19 mouse cellular contexts compared by ENCODE assay signal in the genomic region with DNA sequence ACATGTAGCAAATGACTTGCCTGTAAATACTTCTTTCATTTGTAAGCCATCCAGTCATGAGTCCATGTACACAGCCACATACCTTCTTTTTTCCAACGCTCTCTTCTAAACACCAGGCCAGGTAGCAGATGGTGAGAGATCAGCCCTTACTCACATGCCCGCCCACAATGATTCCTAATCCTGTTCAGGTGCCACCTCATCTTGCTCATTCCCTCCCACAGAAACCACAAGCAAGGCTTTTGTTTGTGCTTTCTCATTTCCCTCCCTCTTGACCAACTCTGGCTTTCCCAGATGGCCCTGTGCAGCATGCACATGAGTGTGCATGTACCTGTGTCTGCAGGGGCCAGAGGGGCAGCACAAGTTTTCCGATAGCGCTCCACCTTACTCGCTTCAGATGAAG. TPM values are rescaled to one million over a fixed set of nuclear protein-coding genes. Genes with fewer than 3 reads are reported as not detected.
A peak's percentile ranks its signal among the peaks of the same experiment; 100 is the strongest.
DNase-seq lines count a peak whose midpoint lies in the region.
"Had no signal": no experiment of that assay in that cellular context is flagged by ENCODE, and none has a peak within 500 bp of the region (broad histone marks: within the 10 kb centered on the region; RNA-seq: fewer than 3 reads in every experiment).

No protein-coding gene starts in this region.

- intact Hi-C loops in left cerebral cortex, postnatal 36 days (cut with DNase I), result no loop called here
- intact Hi-C loops in left cerebral cortex, postnatal 4 days (cut with DNase I), result no loop called here

- peak; percentile 44 for DNase-seq in layer of hippocampus, adult 9-11 months
- DNase-seq in layer of hippocampus, adult 11-12 months (ENCODE audit: low spot score), result no peak
- peak; percentile 37 to 58 for DNase-seq in left cerebral cortex, postnatal 36 days (ENCODE audit: low spot score in 2 of 2)
- DNase-seq in left cerebral cortex, postnatal 4 days, result no peak
- peak; percentile 41 for DNase-seq in 416B (ENCODE audit: low read depth)
- DNase-seq in CD4-positive helper T cell, adult 2 months (ENCODE audit: low read depth, low spot score), result peak; percentile 21
- DNase-seq in cerebellum, postnatal 10 days, result no peak
- DNase-seq: adrenal gland, postnatal 10 days; B cell, adult 2 months; cerebellum, adult 11-12 months; cerebellum, adult 9-10 months; cerebellum, postnatal 36 days; gastrocnemius, adult 2 months; gastrocnemius, postnatal 25 days had no signal

RNA-seq across cellular contexts. Expression of a gene that starts 12.5 kb away (rescaled TPM):
- 100 to 1,000 TPM; 159 to 177 TPM for total RNA-seq in left cerebral cortex, postnatal 36 days (2021)
- 10 to 100 TPM; 61.9 to 64.8 TPM for total RNA-seq in left cerebral cortex, postnatal 4 days (2021)

RNA-seq across cellular contexts. Expression of a gene that starts 18.9 kb away (rescaled TPM):
- total RNA-seq in left cerebral cortex, postnatal 36 days (2021), result under 1 TPM in 1 of 2 experiments, not detected in 1; 0.18 TPM
- total RNA-seq in left cerebral cortex, postnatal 4 days (2021), result not detected
- total RNA-seq: adrenal gland, postnatal 10 days; adrenal gland, postnatal 4 days; gastrocnemius, adult 2 months; gastrocnemius, postnatal 25 days; granulocyte monocyte progenitor cell, adult 5-6 weeks; heart, adult 8-10 months; heart, postnatal 25 days; MEL had no signal

RNA-seq across cellular contexts. Expression of a gene that starts 47.8 kb away (rescaled TPM):
- 10 to 100 TPM; 73.7 to 91.4 TPM for total RNA-seq in left cerebral cortex, postnatal 36 days (2021)
- 10 to 100 TPM; 15.4 to 15.7 TPM for total RNA-seq in left cerebral cortex, postnatal 4 days (2021)
- total RNA-seq: granulocyte monocyte progenitor cell, adult 5-6 weeks had no signal

RNA-seq across cellular contexts. Expression of a gene that starts 57.1 kb away (rescaled TPM):
- under 1 TPM; 0.30 to 0.59 TPM for total RNA-seq in left cerebral cortex, postnatal 36 days (2021)
- under 1 TPM; 0.32 to 0.48 TPM for total RNA-seq in left cerebral cortex, postnatal 4 days (2021)
- total RNA-seq: adrenal gland, postnatal 4 days; gastrocnemius, postnatal 25 days had no signal

Comparison
In these comparisons a context has a peak if more than half of its experiments do, and no peak if none do; other contexts are left out.
1. DNase-seq: peak in layer of hippocampus, adult 9-11 months (single experiment), left cerebral cortex, postnatal 36 days (2 of 2), 416B (single experiment) and CD4-positive helper T cell, adult 2 months (single experiment); none in layer of hippocampus, adult 11-12 months (single experiment), left cerebral cortex, postnatal 4 days (single experiment) and cerebellum, postnatal 10 days (0 of 2).
2. RNA of a gene that starts 47.8 kb away (total RNA-seq): 73.7 to 91.4 TPM in left cerebral cortex, postnatal 36 days; 15.4 to 15.7 TPM in left cerebral cortex, postnatal 4 days; every median in the first group is over 4 times any median in the second.